Comparison of ENCODE assay signal across 16 mouse cellular contexts in genomic region chr19:28640861-28641381, GRCm38 (mm10). TPM values are rescaled to one million over a fixed set of nuclear protein-coding genes. Genes with fewer than 3 reads are reported as not detected.
A peak's percentile ranks its signal among the peaks of the same experiment; 100 is the strongest.
DNase-seq lines count a peak whose midpoint lies in the region; ATAC-seq and TF ChIP-seq lines count a peak whose summit lies in the region.
"Had no signal": no experiment of that assay in that cellular context is flagged by ENCODE, and none has a peak within 500 bp of the region (broad histone marks: within the 10 kb centered on the region; RNA-seq: fewer than 3 reads in every experiment).

No protein-coding gene starts in this region.

- DNase-seq in heart, embryonic 10.5 days (ENCODE audit: low spot score): peak; percentile 82
- DNase-seq in heart, postnatal 25 days (ENCODE audit: low spot score): no peak
- DNase-seq in lung, embryonic 14.5 days: peak; percentile 85
- DNase-seq in lung, adult 2 months: no peak
- peak; percentile 11 for DNase-seq in 416B (ENCODE audit: low read depth)
- peak; percentile 94 for DNase-seq in embryonic facial prominence, embryonic 14.5 days (ENCODE audit: low spot score)
- no peak for DNase-seq in adrenal gland, postnatal 25 days
- DNase-seq: adrenal gland, postnatal 10 days; cerebellum, adult 11 months; embryo, embryonic 11 days; layer of hippocampus, postnatal 36 days; thymus, adult 2 months had no signal

- no peak overlapping the region for H3K27ac ChIP-seq in heart, embryonic 10.5 days
- H3K27ac ChIP-seq in lung, embryonic 14.5 days (ENCODE audit: low read depth): no peak overlapping the region
- H3K27ac ChIP-seq in embryonic facial prominence, embryonic 14.5 days (replicated peaks; ENCODE audit: low read depth, low read length): no peak overlapping the region
- no peak overlapping the region for H3K27ac ChIP-seq in heart, embryonic 12.5 days (ENCODE audit: poor library complexity, severe bottlenecking)
- H3K27ac ChIP-seq: liver, embryonic 14.5 days; midbrain, embryonic 12.5 days had no signal

- no peak for TF ChIP-seq POLR2A in lung, adult 2 months (IDR thresholded peaks at IDR 0.05; ENCODE audit: borderline replicate concordance, extremely low read depth, low read depth, low read length)

- 77% methylated on average over 7 of the region's 7 CpGs for WGBS in heart, embryonic 10.5 days
- 36% methylated on average over 7 of the region's 7 CpGs for WGBS in lung, embryonic 14.5 days
- WGBS in lung, adult 2 months: 48% methylated on average over 7 of the region's 7 CpGs
- WGBS in embryonic facial prominence, embryonic 14.5 days: 35% methylated on average over 7 of the region's 7 CpGs
- 57% methylated on average over 7 of the region's 7 CpGs for WGBS in heart, embryonic 12.5 days

- H3K4me3 ChIP-seq in heart, embryonic 10.5 days: no peak overlapping the region
- H3K4me3 ChIP-seq in lung, embryonic 14.5 days (ENCODE audit: low read depth, low read length): no peak overlapping the region
- H3K4me3 ChIP-seq in lung, adult 2 months (replicated peaks; ENCODE audit: extremely low read depth, low read depth, low read length): no peak overlapping the region
- H3K4me3 ChIP-seq in embryonic facial prominence, embryonic 14.5 days (ENCODE audit: low read depth, low read length): no peak overlapping the region
- H3K4me3 ChIP-seq in heart, embryonic 12.5 days: no peak overlapping the region
- H3K4me3 ChIP-seq: midbrain, embryonic 12.5 days had no signal

- no peaks in the 10 kb centered on the region for H3K9me3 ChIP-seq in heart, embryonic 10.5 days
- H3K9me3 ChIP-seq in lung, embryonic 14.5 days (ENCODE audit: low read depth, low read length): no peaks in the 10 kb centered on the region
- no peaks in the 10 kb centered on the region for H3K9me3 ChIP-seq in embryonic facial prominence, embryonic 14.5 days (ENCODE audit: control insufficient read depth, low read length)
- no peaks in the 10 kb centered on the region for H3K9me3 ChIP-seq in heart, embryonic 12.5 days (replicated peaks)
- H3K9me3 ChIP-seq: midbrain, embryonic 12.5 days had no signal

- H3K36me3 ChIP-seq in heart, embryonic 10.5 days: no peaks in the 10 kb centered on the region
- no peaks in the 10 kb centered on the region for H3K36me3 ChIP-seq in lung, embryonic 14.5 days (ENCODE audit: insufficient read depth)
- no peaks in the 10 kb centered on the region for H3K36me3 ChIP-seq in embryonic facial prominence, embryonic 14.5 days (ENCODE audit: control insufficient read depth, insufficient read depth, low read length)
- H3K36me3 ChIP-seq in heart, embryonic 12.5 days: no peaks in the 10 kb centered on the region
- H3K36me3 ChIP-seq: midbrain, embryonic 12.5 days had no signal

- no peak overlapping the region for H3K9ac ChIP-seq in lung, embryonic 14.5 days
- no peak overlapping the region for H3K9ac ChIP-seq in embryonic facial prominence, embryonic 14.5 days (ENCODE audit: low read depth, low read length)
- H3K9ac ChIP-seq in heart, embryonic 12.5 days: no peak overlapping the region
- H3K9ac ChIP-seq: liver, embryonic 14.5 days; midbrain, embryonic 12.5 days had no signal

- H3K4me2 ChIP-seq in lung, embryonic 14.5 days: no peak overlapping the region
- no peak overlapping the region for H3K4me2 ChIP-seq in embryonic facial prominence, embryonic 14.5 days (ENCODE audit: low read depth, low read length)
- H3K4me2 ChIP-seq in heart, embryonic 12.5 days: no peak overlapping the region
- H3K4me2 ChIP-seq: midbrain, embryonic 12.5 days had no signal

- TF ChIP-seq CTCF in lung, embryonic 14.5 days (IDR thresholded peaks at IDR 0.05; ENCODE audit: low read depth): no peak
- no peak for TF ChIP-seq CTCF in lung, adult 2 months (IDR thresholded peaks at IDR 0.05; ENCODE audit: insufficient read depth, low read length)

- H3K4me1 ChIP-seq in heart, embryonic 10.5 days: 0 out of 2 replicates have a peak, but pooled peaks cover 2% of the 10 kb centered on the region
- H3K4me1 ChIP-seq in lung, embryonic 14.5 days (ENCODE audit: insufficient read depth): no peaks in the 10 kb centered on the region
- H3K4me1 ChIP-seq in lung, adult 2 months (ENCODE audit: control insufficient read depth, insufficient read depth, low read length): no peaks in the 10 kb centered on the region
- 0 out of 2 replicates have a peak, but pooled peaks cover 7% of the 10 kb centered on the region for H3K4me1 ChIP-seq in embryonic facial prominence, embryonic 14.5 days (ENCODE audit: control insufficient read depth, insufficient read depth, low read length)
- H3K4me1 ChIP-seq in heart, embryonic 12.5 days (replicated peaks): peaks cover 5% of the 10 kb centered on the region; the same call in 1 of the 2 replicates

- no peaks in the 10 kb centered on the region for H3K27me3 ChIP-seq in heart, embryonic 10.5 days (ENCODE audit: insufficient read depth, poor library complexity, severe bottlenecking)
- H3K27me3 ChIP-seq in lung, embryonic 14.5 days (ENCODE audit: insufficient read depth, low read length): no peaks in the 10 kb centered on the region
- no peaks in the 10 kb centered on the region for H3K27me3 ChIP-seq in embryonic facial prominence, embryonic 14.5 days (replicated peaks; ENCODE audit: control insufficient read depth, insufficient read depth, low read length)
- H3K27me3 ChIP-seq in heart, embryonic 12.5 days (replicated peaks): no peaks in the 10 kb centered on the region
- H3K27me3 ChIP-seq: midbrain, embryonic 12.5 days had no signal

- peak; percentile 76; the same call in 1 of the 2 replicates for ATAC-seq in lung, embryonic 14.5 days (ENCODE audit: insufficient read depth)
- peak; percentile 93 for ATAC-seq in embryonic facial prominence, embryonic 14.5 days (ENCODE audit: low read depth)
- no peak for ATAC-seq in heart, embryonic 12.5 days (ENCODE audit: insufficient number of reproducible peaks, low FRiP score)
- ATAC-seq: intestine, embryonic 16.5 days had no signal

- intact Hi-C loops in heart, postnatal 25 days (cut with DNase I): no loop called here

RNA-seq across cellular contexts. Expression of gene Glis3, which starts 39.0 kb away (rescaled TPM):
- 0.99 and 1.4 TPM in 2 replicates for polyA plus RNA-seq in heart, embryonic 10.5 days (2016; fragmentation: Nextera tagmentation; extraction: Ambion mirVana)
- total RNA-seq in heart, postnatal 25 days (2021): 1 to 10 TPM; 1.6 TPM
- 4.0 and 4.7 TPM in 2 replicates for polyA plus RNA-seq in lung, embryonic 14.5 days (2014; fragmentation: Nextera tagmentation; extraction: Ambion mirVana)
- 5.2 and 6.5 TPM in 2 replicates for polyA plus RNA-seq in lung, adult 2 months (2012; rRNA removed)
- polyA plus RNA-seq in embryonic facial prominence, embryonic 14.5 days (2014; fragmentation: Nextera tagmentation; extraction: Ambion mirVana): 3.8 and 6.0 TPM in 2 replicates
- 0.72 and 1.7 TPM in 2 replicates for polyA plus RNA-seq in heart, embryonic 12.5 days (2016; fragmentation: Nextera tagmentation; extraction: Ambion mirVana)
- 9.5 and 13.5 TPM in 2 replicates for total RNA-seq in adrenal gland, postnatal 25 days (2021)

Comparison
In these comparisons a context has a peak if more than half of its experiments do, and no peak if none do; other contexts are left out.
1. DNase-seq: peak in heart, embryonic 10.5 days (single experiment), lung, embryonic 14.5 days (single experiment), 416B (single experiment) and embryonic facial prominence, embryonic 14.5 days (single experiment); none in heart, postnatal 25 days (single experiment), lung, adult 2 months (single experiment) and adrenal gland, postnatal 25 days (single experiment).